Mouse (Mus musculus) megakaryocyte, embryonic 14.5 days (primary cell): ENCODE results near the gene Ank3.

ENCODE experiments used
- FLI1 ChIP-seq: IDR thresholded peaks from 2 replicates; pipeline ENCODE4 v1.6.1; 2012; ENCODE audit warnings: low read length, inconsistent platforms, mixed read lengths
- GATA1 ChIP-seq: IDR thresholded peaks from 3 replicates; pipeline ENCODE4 v1.6.1; 2012; ENCODE audit warnings: mixed read lengths, low read length, inconsistent platforms, borderline replicate concordance

GRCm38 (mm10) chr10:69678230-69678629, 279.7 kb downstream of the Ank3 start:
- TF ChIP-seq GATA1 = no peak
- no peak for TF ChIP-seq FLI1
